Mouse (Mus musculus): ENCODE data around the gene Endou. TPM values are rescaled to one million over a fixed set of nuclear protein-coding genes. Genes with fewer than 3 reads are reported as not detected.

Endou gene
- polyA plus RNA-seq (2015; fragmentation: Nextera tagmentation; extraction: Ambion mirVana) = 0.86 and 3.5 TPM in 2 replicates

DNA sequence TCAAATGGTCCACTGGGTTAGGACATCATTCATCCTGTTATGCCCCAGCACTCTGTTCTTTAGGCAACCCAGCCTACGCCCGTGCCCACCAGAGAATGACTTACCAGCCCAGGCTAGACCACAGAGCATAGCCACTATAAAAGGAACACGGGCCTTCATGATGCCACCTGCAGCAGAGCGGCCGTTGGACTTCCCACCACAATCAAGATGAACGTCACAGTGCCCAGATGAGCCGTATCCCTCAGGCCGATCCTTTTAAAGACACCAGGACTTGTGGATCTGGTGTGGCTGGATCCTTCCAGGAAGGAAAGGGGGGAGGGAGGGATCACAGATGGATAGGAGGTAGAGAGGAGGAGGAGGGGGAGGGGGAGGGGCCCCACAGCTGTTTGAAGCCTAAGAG, at the start of gene Endou:
Gene Endou (minus strand): TSS at position 229 of the 400 bp plus-strand sequence.
- H3K9ac ChIP-seq = no peak within 1 kb of the TSS
- H3K36me3 ChIP-seq = no peaks in the 10 kb centered on the region
- H3K9me3 ChIP-seq (replicated peaks) = no peaks in the 10 kb centered on the region; the same call in 1 of the 2 replicates
- no peak within 1 kb of the TSS for H3K4me3 ChIP-seq
- H3K4me2 ChIP-seq = no peak within 1 kb of the TSS
- ATAC-seq (replicated peaks; ENCODE audit: insufficient number of reproducible peaks, insufficient read depth, low FRiP score, low read depth) = no peak
- H3K27ac ChIP-seq = no peak within 1 kb of the TSS
- peaks cover 6% of the 10 kb centered on the region; the same call in 1 of the 2 replicates for H3K4me1 ChIP-seq (replicated peaks)
- H3K27me3 ChIP-seq = no peaks in the 10 kb centered on the region
- 85% methylated on average over 8 of the region's 8 CpGs for WGBS

DNA sequence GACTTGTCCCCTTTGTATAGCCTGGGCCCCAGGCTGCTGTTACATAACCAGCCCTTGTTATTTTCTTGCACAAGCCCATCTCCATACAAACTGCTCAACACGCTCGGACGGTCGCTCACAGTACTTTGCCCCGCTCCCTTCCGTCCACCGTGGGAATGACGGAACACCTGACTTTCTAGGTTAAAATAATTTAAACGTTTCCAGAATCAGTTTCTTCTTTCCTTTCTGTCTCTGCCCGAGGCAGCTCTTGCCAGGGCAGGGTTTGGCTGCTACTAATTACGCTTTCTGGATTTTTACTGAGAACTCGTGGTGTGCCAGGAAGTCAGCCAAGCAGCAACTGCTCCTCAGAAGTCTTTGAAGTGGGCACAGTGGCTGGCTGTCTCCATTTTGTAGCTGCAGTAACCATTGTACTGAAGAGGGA, 49.5 kb upstream of the Endou start:
- H3K27ac ChIP-seq = peak overlapping the region; percentile 9; the same call in 1 of the 2 replicates
- no peak overlapping the region for H3K4me3 ChIP-seq
- H3K27me3 ChIP-seq = no peaks in the 10 kb centered on the region
- ATAC-seq (replicated peaks; ENCODE audit: insufficient number of reproducible peaks, insufficient read depth, low FRiP score, low read depth) = no peak
- H3K36me3 ChIP-seq = no peaks in the 10 kb centered on the region
- peaks cover 40% of the 10 kb centered on the region for H3K4me1 ChIP-seq (replicated peaks)
- 80% methylated on average over 12 of the region's 12 CpGs for WGBS
- no peak overlapping the region for H3K4me2 ChIP-seq
- H3K9me3 ChIP-seq (replicated peaks) = no peaks in the 10 kb centered on the region
- no peak overlapping the region for H3K9ac ChIP-seq

- Histone ChIP-seq H3K4me2 (no peak overlapping the region), H3K27me3 (no peaks in the 10 kb centered on the region), H3K36me3 (no peaks in the 10 kb centered on the region), H3K9ac (no peak overlapping the region), H3K4me1 (replicated peaks) (peaks cover 31% of the 10 kb centered on the region), H3K9me3 (replicated peaks) (no peaks in the 10 kb centered on the region), H3K27ac (no peak overlapping the region), H3K4me3 (no peak overlapping the region)
- 96% methylated on average over 1 of the region's 1 CpGs for WGBS
- ATAC-seq (replicated peaks; ENCODE audit: insufficient number of reproducible peaks, insufficient read depth, low FRiP score, low read depth) = no peak
These were observed 48.4 kb upstream of the Endou start for GRCm38 (mm10) chr15:97779576-97779975.

GRCm38 (mm10) chr15:97778311-97779098, 47.4 kb upstream of the Endou start, which contains the start of gene Slc48a1:
Gene Slc48a1, plus strand, starts transcription at chr15:97778520.
- H3K27ac ChIP-seq = peak within 1 kb of the TSS; percentile 61
- 60% methylated on average over 8 of the region's 8 CpGs for WGBS

GRCm38 (mm10) chr15:97776919-97777318, 45.8 kb upstream of the Endou start:
- no peak overlapping the region for H3K27ac ChIP-seq
- H3K4me2 ChIP-seq = no peak overlapping the region
- no peaks in the 10 kb centered on the region for H3K36me3 ChIP-seq
- H3K4me1 ChIP-seq (replicated peaks) = peaks cover 41% of the 10 kb centered on the region
- no peak for ATAC-seq (replicated peaks; ENCODE audit: insufficient number of reproducible peaks, insufficient read depth, low FRiP score, low read depth)
- H3K9ac ChIP-seq = no peak overlapping the region
- H3K4me3 ChIP-seq = no peak overlapping the region
- H3K27me3 ChIP-seq = no peaks in the 10 kb centered on the region
- WGBS = 77% methylated on average over 6 of the region's 6 CpGs
- H3K9me3 ChIP-seq (replicated peaks) = no peaks in the 10 kb centered on the region

More at GRCm38 (mm10) chr15:97778311-97779098, 47.4 kb upstream of the Endou start, which contains the start of gene Slc48a1:
- Histone ChIP-seq H3K4me3 (no peak within 1 kb of the TSS), H3K9ac (no peak within 1 kb of the TSS), H3K27me3 (no peaks in the 10 kb centered on the region), H3K9me3 (replicated peaks) (no peaks in the 10 kb centered on the region), H3K36me3 (no peaks in the 10 kb centered on the region), H3K4me2 (no peak within 1 kb of the TSS), H3K4me1 (replicated peaks) (peaks cover 38% of the 10 kb centered on the region)
- no peak for ATAC-seq (replicated peaks; ENCODE audit: insufficient number of reproducible peaks, insufficient read depth, low FRiP score, low read depth)

DNA sequence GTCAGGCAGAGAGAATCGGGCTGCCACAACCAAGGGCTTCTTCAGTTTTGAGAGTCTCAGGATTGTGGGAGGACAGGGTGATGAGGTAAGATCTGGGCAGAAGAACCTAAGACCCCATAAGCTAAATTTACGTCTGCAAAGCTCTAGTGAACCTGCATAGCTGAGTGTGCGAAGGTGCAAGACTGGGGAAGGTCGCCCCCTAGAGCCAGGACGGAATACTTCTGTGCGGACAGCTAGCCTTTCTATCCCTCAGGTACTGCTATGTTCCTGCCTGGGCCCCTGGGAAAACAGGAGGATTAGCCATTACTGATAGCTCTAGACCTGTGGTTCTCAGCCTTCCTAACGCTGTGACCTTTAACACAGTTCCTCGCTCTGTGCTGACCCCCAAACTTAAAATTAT, 45.4 kb upstream of the Endou start:
- Histone ChIP-seq H3K4me3 (no peak overlapping the region), H3K9ac (no peak overlapping the region), H3K9me3 (replicated peaks) (no peaks in the 10 kb centered on the region), H3K4me1 (replicated peaks) (peaks cover 40% of the 10 kb centered on the region), H3K27ac (no peak overlapping the region), H3K27me3 (no peaks in the 10 kb centered on the region), H3K36me3 (no peaks in the 10 kb centered on the region), H3K4me2 (no peak overlapping the region)
- 0 out of 2 replicates have a peak, but pooled peaks have one; percentile 35 for ATAC-seq (replicated peaks; ENCODE audit: insufficient number of reproducible peaks, insufficient read depth, low FRiP score, low read depth)
- WGBS = 9% methylated on average over 8 of the region's 8 CpGs

DNA sequence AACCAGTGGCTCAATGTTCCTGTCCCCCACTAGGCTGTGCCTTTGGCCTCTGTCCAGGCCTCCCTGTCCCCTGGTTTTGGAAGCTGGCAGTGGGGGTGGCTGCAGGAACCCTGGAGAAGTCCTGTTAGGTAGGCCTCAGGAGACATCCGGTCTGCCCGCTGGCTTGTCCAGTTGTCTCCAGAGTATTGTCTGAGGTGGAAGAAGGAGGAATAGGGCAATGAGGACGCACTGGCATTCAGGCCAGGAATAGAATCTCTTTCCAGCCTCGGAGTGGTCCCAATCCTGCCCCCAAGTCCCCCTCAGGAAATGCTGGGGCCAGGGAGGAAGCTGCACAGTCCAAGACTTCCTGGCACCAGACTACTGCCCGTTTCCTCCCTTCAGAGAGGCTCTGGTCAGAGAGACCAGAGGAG, 42.8 kb upstream of the Endou start:
- Histone ChIP-seq H3K27me3 (no peaks in the 10 kb centered on the region), H3K4me3 (no peak overlapping the region), H3K9me3 (replicated peaks) (no peaks in the 10 kb centered on the region), H3K27ac (peak overlapping the region; percentile 91), H3K36me3 (no peaks in the 10 kb centered on the region), H3K9ac (no peak overlapping the region), H3K4me2 (peak overlapping the region; percentile 45), H3K4me1 (replicated peaks) (peaks cover 39% of the 10 kb centered on the region)
- WGBS = 39% methylated on average over 5 of the region's 5 CpGs
- peak; percentile 36; the same call in 1 of the 2 replicates for ATAC-seq (replicated peaks; ENCODE audit: insufficient number of reproducible peaks, insufficient read depth, low FRiP score, low read depth)

DNA sequence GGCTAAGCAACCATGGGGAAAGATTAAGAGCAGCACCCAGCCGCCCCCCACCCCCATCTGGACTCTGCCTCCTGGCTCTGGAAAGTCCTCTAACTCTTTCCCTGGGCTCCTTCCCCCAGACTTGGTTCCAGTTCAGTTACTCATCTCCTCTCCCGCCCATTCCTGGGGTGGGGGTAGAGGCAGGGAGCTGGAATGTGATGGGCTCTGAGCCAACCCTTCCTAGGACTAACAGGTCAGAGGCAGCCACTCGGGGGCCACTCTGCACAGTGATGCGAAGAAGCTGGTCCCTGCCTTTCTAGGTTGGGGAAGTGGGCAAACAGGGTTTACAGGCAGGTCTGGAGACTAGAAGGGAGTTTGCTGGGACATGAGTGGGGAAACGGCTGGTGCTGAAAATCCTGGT, 42.0 kb upstream of the Endou start:
- no peaks in the 10 kb centered on the region for H3K27me3 ChIP-seq
- no peaks in the 10 kb centered on the region for H3K9me3 ChIP-seq (replicated peaks)
- peak; percentile 88 for ATAC-seq (replicated peaks; ENCODE audit: insufficient number of reproducible peaks, insufficient read depth, low FRiP score, low read depth)
- peak overlapping the region; percentile 91 for H3K27ac ChIP-seq
- H3K9ac ChIP-seq = no peak overlapping the region
- H3K36me3 ChIP-seq = no peaks in the 10 kb centered on the region
- H3K4me2 ChIP-seq = peak overlapping the region; percentile 45
- peaks cover 40% of the 10 kb centered on the region for H3K4me1 ChIP-seq (replicated peaks)
- H3K4me3 ChIP-seq = no peak overlapping the region
- WGBS = 4% methylated on average over 5 of the region's 5 CpGs

DNA sequence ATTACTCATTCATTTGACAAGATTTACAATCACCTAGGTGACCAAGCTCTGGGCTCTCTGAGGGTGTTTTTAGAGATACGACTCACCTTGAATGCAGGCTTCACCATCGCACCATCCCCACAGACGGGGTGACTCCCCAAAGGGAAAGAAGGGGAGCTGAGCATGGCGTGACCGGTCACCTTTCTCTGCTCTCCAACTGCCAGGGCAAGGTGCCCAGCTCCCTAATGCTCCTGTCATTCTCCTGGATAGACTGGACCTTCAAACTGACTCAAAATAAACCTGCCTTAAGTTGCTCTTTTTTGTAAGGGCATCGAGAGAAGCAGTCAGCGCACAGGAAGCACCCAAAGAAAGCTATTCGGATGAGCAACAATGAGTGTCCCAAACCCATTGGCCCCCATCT, 39.1 kb upstream of the Endou start:
- ATAC-seq (replicated peaks; ENCODE audit: insufficient number of reproducible peaks, insufficient read depth, low FRiP score, low read depth) = no peak
- no peak overlapping the region for H3K4me2 ChIP-seq
- no peaks in the 10 kb centered on the region for H3K36me3 ChIP-seq
- H3K4me1 ChIP-seq (replicated peaks) = peaks cover 59% of the 10 kb centered on the region
- 83% methylated on average over 8 of the region's 8 CpGs for WGBS
- H3K27me3 ChIP-seq = no peaks in the 10 kb centered on the region
- H3K4me3 ChIP-seq = no peak overlapping the region
- no peaks in the 10 kb centered on the region for H3K9me3 ChIP-seq (replicated peaks)
- H3K9ac ChIP-seq = no peak overlapping the region
- H3K27ac ChIP-seq = no peak overlapping the region

- H3K27me3 ChIP-seq = no peaks in the 10 kb centered on the region
- peak; percentile 24 for ATAC-seq (replicated peaks; ENCODE audit: insufficient number of reproducible peaks, insufficient read depth, low FRiP score, low read depth)
- peak overlapping the region; percentile 70 for H3K9ac ChIP-seq
- H3K4me1 ChIP-seq (replicated peaks) = peaks cover 55% of the 10 kb centered on the region
- peak overlapping the region; percentile 54 for H3K4me3 ChIP-seq
- peak overlapping the region; percentile 95 for H3K4me2 ChIP-seq
- no peaks in the 10 kb centered on the region for H3K9me3 ChIP-seq (replicated peaks)
- 3% methylated on average over 18 of the region's 18 CpGs for WGBS
- no peaks in the 10 kb centered on the region for H3K36me3 ChIP-seq
- peak overlapping the region; percentile 87 for H3K27ac ChIP-seq
These were observed 37.1 kb upstream of the Endou start for GRCm38 (mm10) chr15:97768192-97768591.

GRCm38 (mm10) chr15:97767280-97768186, 36.4 kb upstream of the Endou start, which contains the start of gene Rapgef3:
Gene Rapgef3, minus strand, starts transcription at chr15:97767972.
- Histone ChIP-seq H3K9ac (peak within 1 kb of the TSS; percentile 70), H3K9me3 (replicated peaks) (no peaks in the 10 kb centered on the region), H3K27me3 (no peaks in the 10 kb centered on the region), H3K4me3 (peak within 1 kb of the TSS; percentile 54), H3K36me3 (no peaks in the 10 kb centered on the region), H3K4me1 (replicated peaks) (peaks cover 54% of the 10 kb centered on the region), H3K4me2 (peak within 1 kb of the TSS; percentile 95), H3K27ac (peak within 1 kb of the TSS; percentile 87)
- ATAC-seq (replicated peaks; ENCODE audit: insufficient number of reproducible peaks, insufficient read depth, low FRiP score, low read depth) = peak; percentile 84
- WGBS = under 1% methylated on average over 44 of the region's 44 CpGs

Measured in heart, embryonic 15.5 days (tissue).